Mouse (Mus musculus): ENCODE measurements around the gene Kcnmb2. TPM values are rescaled to one million over a fixed set of nuclear protein-coding genes. Genes with fewer than 3 reads are reported as not detected.

The Kcnmb2 gene
- polyA plus RNA-seq, 1 experiment from 2014 or later, result 14.0 TPM

- 78% methylated on average over 10 of the region's 10 CpGs for WGBS
- H3K4me3 ChIP-seq, result no peak overlapping the region
- H3K27me3 ChIP-seq (replicated peaks), result no peaks in the 10 kb centered on the region
- H3K36me3 ChIP-seq (replicated peaks), result no peaks in the 10 kb centered on the region
- no peak overlapping the region for H3K9ac ChIP-seq
- no peak overlapping the region for H3K4me2 ChIP-seq
- H3K9me3 ChIP-seq, result no peaks in the 10 kb centered on the region
- no peak for ATAC-seq (replicated peaks)
- H3K4me1 ChIP-seq, result no peaks in the 10 kb centered on the region
- H3K27ac ChIP-seq, result no peak overlapping the region
Observed at GRCm38 (mm10) chr3:32029375-32030050, 127.2 kb downstream of the Kcnmb2 start.

- no peaks in the 10 kb centered on the region for H3K27me3 ChIP-seq (replicated peaks)
- H3K27ac ChIP-seq, result no peak overlapping the region
- H3K9me3 ChIP-seq, result no peaks in the 10 kb centered on the region
- H3K4me1 ChIP-seq, result no peaks in the 10 kb centered on the region
- H3K9ac ChIP-seq, result no peak overlapping the region
- H3K36me3 ChIP-seq (replicated peaks), result no peaks in the 10 kb centered on the region
- no peak overlapping the region for H3K4me3 ChIP-seq
- H3K4me2 ChIP-seq, result no peak overlapping the region
- WGBS, result 41% methylated on average over 9 of the region's 9 CpGs
- peak; percentile 86 for ATAC-seq (replicated peaks)
Observed at GRCm38 (mm10) chr3:32032381-32032780, 130.1 kb downstream of the Kcnmb2 start.

- WGBS, result 72% methylated on average over 3 of the region's 3 CpGs
- H3K4me3 ChIP-seq, result no peak overlapping the region
- H3K27ac ChIP-seq, result no peak overlapping the region
- H3K27me3 ChIP-seq (replicated peaks), result no peaks in the 10 kb centered on the region
- H3K4me1 ChIP-seq, result no peaks in the 10 kb centered on the region
- ATAC-seq (replicated peaks), result no peak
- no peaks in the 10 kb centered on the region for H3K36me3 ChIP-seq (replicated peaks)
- no peak overlapping the region for H3K9ac ChIP-seq
- H3K9me3 ChIP-seq, result no peaks in the 10 kb centered on the region
- no peak overlapping the region for H3K4me2 ChIP-seq
Observed at GRCm38 (mm10) chr3:32043814-32044213, 141.5 kb downstream of the Kcnmb2 start.

- WGBS, result 80% methylated on average over 3 of the region's 3 CpGs
Observed at GRCm38 (mm10) chr3:32048777-32049176, 146.5 kb downstream of the Kcnmb2 start.

GRCm38 (mm10) chr3:32052596-32052995 is 150.3 kb downstream of the Kcnmb2 start:
- no peak for ATAC-seq (replicated peaks)
- H3K4me2 ChIP-seq, result no peak overlapping the region
- WGBS, result 64% methylated on average over 3 of the region's 3 CpGs
- H3K27me3 ChIP-seq (replicated peaks), result no peaks in the 10 kb centered on the region
- no peak overlapping the region for H3K27ac ChIP-seq
- no peak overlapping the region for H3K9ac ChIP-seq
- no peak overlapping the region for H3K4me3 ChIP-seq
- no peaks in the 10 kb centered on the region for H3K4me1 ChIP-seq
- H3K36me3 ChIP-seq (replicated peaks), result no peaks in the 10 kb centered on the region
- no peaks in the 10 kb centered on the region for H3K9me3 ChIP-seq

More at GRCm38 (mm10) chr3:32048777-32049176, 146.5 kb downstream of the Kcnmb2 start:
- Histone ChIP-seq H3K27ac (no peak overlapping the region), H3K9ac (no peak overlapping the region), H3K4me1 (no peaks in the 10 kb centered on the region), H3K36me3 (replicated peaks) (no peaks in the 10 kb centered on the region), H3K9me3 (no peaks in the 10 kb centered on the region), H3K27me3 (replicated peaks) (no peaks in the 10 kb centered on the region), H3K4me3 (no peak overlapping the region), H3K4me2 (no peak overlapping the region)
- ATAC-seq (replicated peaks), result peak; percentile 60; the same call in 1 of the 2 replicates

- Histone ChIP-seq H3K27me3 (replicated peaks) (no peaks in the 10 kb centered on the region), H3K4me2 (no peak overlapping the region), H3K9me3 (no peaks in the 10 kb centered on the region), H3K9ac (no peak overlapping the region), H3K4me1 (no peaks in the 10 kb centered on the region), H3K36me3 (replicated peaks) (no peaks in the 10 kb centered on the region), H3K4me3 (no peak overlapping the region), H3K27ac (no peak overlapping the region)
- ATAC-seq (replicated peaks), result no peak
- WGBS, result 89% methylated on average over 10 of the region's 10 CpGs
Observed at GRCm38 (mm10) chr3:32053610-32054241, 151.4 kb downstream of the Kcnmb2 start.

- H3K36me3 ChIP-seq (replicated peaks), result no peaks in the 10 kb centered on the region
- peaks cover 15% of the 10 kb centered on the region for H3K4me1 ChIP-seq
- H3K27me3 ChIP-seq (replicated peaks), result no peaks in the 10 kb centered on the region
- H3K27ac ChIP-seq, result peak overlapping the region; percentile 53
- no peaks in the 10 kb centered on the region for H3K9me3 ChIP-seq
- 31% methylated on average over 10 of the region's 10 CpGs for WGBS
- H3K4me2 ChIP-seq, result peak overlapping the region; percentile 21
- peak; percentile 94 for ATAC-seq (replicated peaks)
- no peak overlapping the region for H3K4me3 ChIP-seq
- no peak overlapping the region for H3K9ac ChIP-seq
Observed at GRCm38 (mm10) chr3:32059888-32060656, 157.8 kb downstream of the Kcnmb2 start.

GRCm38 (mm10) chr3:32062685-32063084 is 160.4 kb downstream of the Kcnmb2 start:
- Histone ChIP-seq H3K4me3 (no peak overlapping the region), H3K9me3 (no peaks in the 10 kb centered on the region), H3K27me3 (replicated peaks) (no peaks in the 10 kb centered on the region), H3K4me2 (no peak overlapping the region), H3K9ac (no peak overlapping the region), H3K36me3 (replicated peaks) (no peaks in the 10 kb centered on the region), H3K27ac (no peak overlapping the region), H3K4me1 (peaks cover 26% of the 10 kb centered on the region)
- no peak for ATAC-seq (replicated peaks)
- WGBS, result 78% methylated on average over 3 of the region's 3 CpGs

GRCm38 (mm10) chr3:32063312-32063711 is 161.0 kb downstream of the Kcnmb2 start:
- Histone ChIP-seq H3K27ac (no peak overlapping the region), H3K9ac (no peak overlapping the region), H3K27me3 (replicated peaks) (no peaks in the 10 kb centered on the region), H3K9me3 (no peaks in the 10 kb centered on the region), H3K4me3 (no peak overlapping the region), H3K4me1 (peaks cover 33% of the 10 kb centered on the region), H3K36me3 (replicated peaks) (no peaks in the 10 kb centered on the region), H3K4me2 (no peak overlapping the region)
- no peak for ATAC-seq (replicated peaks)
- WGBS, result 88% methylated on average over 3 of the region's 3 CpGs

- no peak overlapping the region for H3K4me3 ChIP-seq
- peaks cover 18% of the 10 kb centered on the region for H3K4me1 ChIP-seq
- peak overlapping the region; percentile 9; the same call in 1 of the 2 replicates for H3K27ac ChIP-seq
- 23% methylated on average over 9 of the region's 9 CpGs for WGBS
- no peaks in the 10 kb centered on the region for H3K27me3 ChIP-seq (replicated peaks)
- ATAC-seq (replicated peaks), result peak; percentile 74
- no peak overlapping the region for H3K9ac ChIP-seq
- no peaks in the 10 kb centered on the region for H3K9me3 ChIP-seq
- no peaks in the 10 kb centered on the region for H3K36me3 ChIP-seq (replicated peaks)
- H3K4me2 ChIP-seq, result no peak overlapping the region
Observed at GRCm38 (mm10) chr3:32067004-32067935, 165.0 kb downstream of the Kcnmb2 start.

GRCm38 (mm10) chr3:32073881-32074280 is 171.6 kb downstream of the Kcnmb2 start:
- H3K36me3 ChIP-seq (replicated peaks), result no peaks in the 10 kb centered on the region
- H3K9ac ChIP-seq, result no peak overlapping the region
- H3K4me2 ChIP-seq, result no peak overlapping the region
- no peaks in the 10 kb centered on the region for H3K9me3 ChIP-seq
- WGBS, result 52% methylated on average over 8 of the region's 8 CpGs
- H3K4me1 ChIP-seq, result no peaks in the 10 kb centered on the region
- no peak overlapping the region for H3K4me3 ChIP-seq
- no peak overlapping the region for H3K27ac ChIP-seq
- no peak for ATAC-seq (replicated peaks)
- H3K27me3 ChIP-seq (replicated peaks), result no peaks in the 10 kb centered on the region

- 91% methylated on average over 1 of the region's 1 CpGs for WGBS
- Histone ChIP-seq H3K4me2 (no peak overlapping the region), H3K9ac (no peak overlapping the region), H3K36me3 (replicated peaks) (no peaks in the 10 kb centered on the region), H3K27ac (no peak overlapping the region), H3K4me1 (no peaks in the 10 kb centered on the region), H3K27me3 (replicated peaks) (no peaks in the 10 kb centered on the region), H3K4me3 (no peak overlapping the region), H3K9me3 (no peaks in the 10 kb centered on the region)
- ATAC-seq (replicated peaks), result no peak
Observed at GRCm38 (mm10) chr3:32088762-32089161, 186.5 kb downstream of the Kcnmb2 start.
